Mouse (Mus musculus) adrenal gland, adult 8-10 months (tissue): ENCODE measurements around the gene Unc45b. TPM values are rescaled to one million over a fixed set of nuclear protein-coding genes. Genes with fewer than 3 reads are reported as not detected.

Source experiments
- DNase-seq: peaks from one replicate; pipeline ENCODE4 v3.0.0; 2022
- total RNA-seq, 4 experiments: library from RNA; stranded (reverse); gene quantifications; 2 replicates each; pipeline ENCODE4 v1.2.4; 2022

The Unc45b gene
- total RNA-seq, result 1 to 10 TPM; 6.1 to 9.6 (median 7.4) TPM

DNA sequence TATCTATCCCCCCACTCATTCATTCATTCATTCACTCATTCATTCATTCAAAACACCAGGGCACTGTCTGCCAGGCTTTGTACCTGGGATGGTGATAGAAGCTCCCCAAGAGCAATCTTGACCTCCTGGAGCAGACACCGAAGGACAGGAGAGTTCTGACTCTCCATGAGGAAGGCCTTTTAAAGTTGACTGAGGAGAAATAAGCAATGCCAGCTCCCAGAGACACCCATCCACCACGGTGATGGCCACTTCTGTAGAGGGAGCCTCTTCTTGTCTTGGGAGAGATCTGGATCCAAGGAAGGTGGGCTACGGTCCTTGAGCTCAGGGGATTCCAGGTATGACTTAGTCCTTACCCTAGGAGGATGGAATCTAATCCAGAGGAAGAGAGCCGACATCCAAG is at the start of gene Unc45b:
TSS of gene Unc45b (plus strand) at position 301 of the 400 bp plus-strand sequence.
- DNase-seq, result no peak

GRCm38 (mm10) chr11:82860759-82861158 is 49.6 kb upstream of the Unc45b start:
- no peak for DNase-seq

DNA sequence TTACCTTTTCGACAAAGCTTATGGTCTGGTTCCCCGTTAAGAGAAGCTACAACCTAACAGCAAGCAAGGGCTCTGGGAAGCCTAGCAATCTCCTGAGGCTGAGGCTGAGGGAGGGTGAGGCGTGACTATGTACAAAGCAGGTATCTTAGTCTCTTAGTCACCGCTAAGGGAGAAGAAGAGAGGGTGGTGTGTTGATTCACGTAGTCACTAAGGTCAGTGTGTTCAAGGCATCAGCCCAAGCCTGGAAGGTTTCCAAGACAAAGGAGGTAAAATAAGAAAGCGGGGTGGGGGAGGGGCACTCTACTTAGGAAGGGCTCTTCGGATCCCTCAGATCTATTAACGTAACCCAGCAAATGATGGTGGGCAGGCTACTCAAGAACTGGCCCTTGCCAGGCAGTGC is 48.8 kb upstream of the Unc45b start:
- no peak for DNase-seq

DNA sequence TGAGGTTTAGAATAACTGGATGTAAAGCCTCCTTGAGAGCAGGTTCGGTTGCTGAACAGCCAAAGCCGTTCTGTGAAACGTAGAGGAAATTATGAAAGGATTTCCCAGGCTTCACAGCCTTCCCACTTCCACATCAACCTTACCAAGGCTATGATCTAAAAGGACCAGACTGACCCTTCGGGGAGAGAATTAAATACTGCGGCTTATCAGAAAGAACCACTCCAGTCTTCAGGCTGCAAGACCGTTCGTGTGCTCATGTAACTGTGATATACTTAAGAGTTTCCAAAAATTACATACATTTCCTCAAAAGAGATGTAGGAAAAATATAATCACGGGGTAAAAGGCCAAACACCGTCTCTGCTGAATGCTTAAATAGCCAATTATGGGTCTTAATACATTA is 47.7 kb upstream of the Unc45b start:
- DNase-seq, result no peak

DNA sequence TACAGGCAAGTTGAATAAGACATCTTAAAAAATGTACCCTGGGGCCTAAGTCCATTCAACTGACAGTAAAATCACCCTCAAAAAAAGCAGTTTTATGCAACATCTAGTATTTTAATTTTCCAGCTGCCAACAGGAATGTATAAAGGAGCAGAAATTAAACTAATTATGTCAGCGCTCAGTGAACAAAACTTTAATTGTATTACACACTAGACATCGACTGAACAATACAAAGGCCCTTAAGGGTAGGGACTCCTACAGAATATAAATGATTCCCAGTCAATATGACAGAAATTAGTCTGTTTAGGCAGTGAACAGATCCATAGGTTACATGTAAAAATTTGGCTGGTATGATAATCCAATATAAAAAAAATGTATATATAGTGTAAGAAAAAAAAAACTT is 47.3 kb upstream of the Unc45b start:
- no peak for DNase-seq

DNA sequence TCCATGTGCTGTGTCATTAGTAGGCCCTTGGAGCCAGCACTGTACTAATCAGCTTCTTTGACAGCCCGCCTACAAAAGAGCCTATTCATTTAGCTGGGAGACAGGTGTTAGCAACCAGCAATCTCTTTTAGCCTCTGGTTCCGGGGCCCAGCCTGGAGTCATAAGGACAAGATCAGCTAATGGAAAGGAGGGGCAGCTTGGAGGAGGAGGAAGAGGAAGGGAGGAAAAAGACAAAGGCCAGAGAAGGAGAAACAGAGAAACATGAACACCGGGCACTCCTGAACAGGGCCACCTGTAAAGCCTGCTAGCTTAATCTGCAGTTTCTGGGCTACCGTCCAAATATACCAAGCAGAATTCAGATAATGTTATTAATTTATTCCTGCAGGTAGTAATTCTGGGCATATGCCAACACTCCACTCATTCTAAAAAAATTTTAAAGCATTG is 46.8 kb upstream of the Unc45b start:
- no peak for DNase-seq

DNA sequence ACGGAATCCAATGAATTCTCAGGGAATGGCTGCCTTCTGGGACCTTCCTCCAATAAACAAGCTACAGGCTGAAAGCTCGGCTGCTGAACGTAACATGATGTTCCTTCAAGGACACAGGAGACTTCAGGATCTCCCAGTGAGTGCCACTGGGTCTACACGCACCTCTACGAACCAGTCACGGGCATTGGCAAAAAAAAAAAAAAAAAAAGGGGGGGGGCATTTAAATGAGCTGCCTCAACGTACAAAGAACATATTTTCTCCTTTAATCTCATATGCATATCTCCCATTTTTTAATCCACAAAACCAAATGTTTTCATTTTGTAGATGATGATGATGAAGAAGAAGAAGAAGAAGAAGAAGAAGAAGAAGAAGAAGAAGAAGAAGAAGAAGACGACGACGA is 44.4 kb upstream of the Unc45b start:
- DNase-seq, result no peak

GRCm38 (mm10) chr11:82866850-82867564 is 43.3 kb upstream of the Unc45b start:
- no peak for DNase-seq

DNA sequence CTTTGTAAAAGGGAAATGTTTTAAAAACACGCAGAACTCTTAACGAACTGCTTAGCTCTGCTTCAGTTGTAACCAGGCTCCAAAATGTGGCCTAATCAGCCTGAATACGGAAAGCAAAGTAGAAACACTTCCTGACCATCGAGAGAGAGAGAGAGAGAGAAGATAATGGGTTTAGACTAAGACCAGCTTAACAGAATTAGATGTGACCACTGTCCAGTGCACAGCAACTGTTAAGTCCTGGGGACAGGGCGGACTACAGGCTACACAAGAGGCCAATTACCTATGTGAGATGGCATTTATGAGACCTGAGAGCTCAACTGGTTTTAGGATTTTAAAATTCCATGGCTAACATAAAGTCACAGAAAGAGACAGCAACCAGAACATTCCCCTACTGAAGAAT is 42.4 kb upstream of the Unc45b start:
- DNase-seq, result no peak

- DNase-seq, result no peak
These were observed 40.7 kb upstream of the Unc45b start for GRCm38 (mm10) chr11:82869506-82870172.

- DNase-seq, result peak; percentile 39
These were observed 39.9 kb upstream of the Unc45b start for GRCm38 (mm10) chr11:82870173-82871030.

DNA sequence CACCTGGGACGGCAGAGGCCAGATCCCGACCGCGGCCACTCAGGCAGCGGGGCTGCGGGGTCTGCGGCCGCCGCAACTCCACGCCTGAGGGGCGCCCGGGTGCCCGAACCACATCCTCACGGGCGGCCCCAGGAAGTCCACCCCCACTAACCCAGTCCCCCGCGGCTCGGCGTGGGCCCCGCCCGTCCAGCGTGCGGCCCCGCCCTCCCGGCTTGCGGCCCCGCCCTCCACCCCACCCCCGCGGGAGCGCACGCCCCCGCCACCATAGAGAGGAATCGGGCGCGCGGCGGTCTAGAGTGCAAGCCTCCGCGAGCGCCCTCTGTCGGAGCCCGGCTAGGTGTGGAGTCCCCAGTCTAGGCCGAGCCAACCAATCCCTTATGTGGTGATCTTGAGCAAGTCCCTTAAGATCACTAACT is 39.3 kb upstream of the Unc45b start, which contains the start of gene Rffl:
TSS of gene Rffl (minus strand) at position 180 of the 416 bp plus-strand sequence.
- DNase-seq, result peak; percentile 82

GRCm38 (mm10) chr11:82874924-82875323 is 35.4 kb upstream of the Unc45b start:
- no peak for DNase-seq

DNA sequence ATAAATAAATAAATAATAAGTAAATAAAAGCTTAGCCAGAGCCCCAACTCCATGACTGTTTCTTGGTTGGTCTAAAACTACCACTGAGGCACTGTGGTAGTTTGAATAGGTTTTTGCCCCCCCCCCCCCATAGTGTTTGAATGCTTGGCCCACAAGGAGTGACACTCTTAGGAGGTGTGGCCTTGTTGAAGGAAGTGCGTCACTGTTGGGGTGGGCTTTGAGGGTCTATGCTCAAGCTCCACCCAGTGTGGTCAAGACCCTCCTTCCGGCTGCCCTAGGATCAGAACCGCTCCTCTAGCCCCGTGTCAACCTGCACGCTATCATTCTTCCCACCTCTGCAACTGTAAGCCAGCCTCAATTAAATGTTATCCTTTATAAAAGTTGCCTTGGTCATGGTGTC is 34.7 kb upstream of the Unc45b start:
- no peak for DNase-seq

GRCm38 (mm10) chr11:82877726-82878344 is 32.5 kb upstream of the Unc45b start:
- DNase-seq, result no peak

GRCm38 (mm10) chr11:82883180-82883579 is 27.2 kb upstream of the Unc45b start:
- no peak for DNase-seq

DNA sequence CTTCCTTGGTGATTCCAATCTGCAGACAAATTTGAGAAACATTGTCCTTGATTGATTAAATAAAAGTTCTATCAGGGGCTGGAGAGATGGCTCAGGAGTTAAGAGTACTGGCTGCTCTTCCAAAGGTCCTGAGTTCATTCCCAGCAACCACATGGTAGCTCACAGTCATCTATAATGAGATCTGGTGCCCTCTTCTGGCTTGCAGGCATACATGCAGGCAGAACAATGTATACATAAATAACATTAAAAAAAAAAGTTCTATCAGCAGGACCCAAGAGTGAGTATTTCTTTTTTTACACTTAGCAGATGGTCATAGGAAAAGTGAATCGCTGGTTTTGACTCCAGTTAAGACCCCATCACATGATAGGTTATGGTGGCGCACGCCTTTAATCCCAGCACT is 23.8 kb upstream of the Unc45b start:
- DNase-seq, result no peak

DNA sequence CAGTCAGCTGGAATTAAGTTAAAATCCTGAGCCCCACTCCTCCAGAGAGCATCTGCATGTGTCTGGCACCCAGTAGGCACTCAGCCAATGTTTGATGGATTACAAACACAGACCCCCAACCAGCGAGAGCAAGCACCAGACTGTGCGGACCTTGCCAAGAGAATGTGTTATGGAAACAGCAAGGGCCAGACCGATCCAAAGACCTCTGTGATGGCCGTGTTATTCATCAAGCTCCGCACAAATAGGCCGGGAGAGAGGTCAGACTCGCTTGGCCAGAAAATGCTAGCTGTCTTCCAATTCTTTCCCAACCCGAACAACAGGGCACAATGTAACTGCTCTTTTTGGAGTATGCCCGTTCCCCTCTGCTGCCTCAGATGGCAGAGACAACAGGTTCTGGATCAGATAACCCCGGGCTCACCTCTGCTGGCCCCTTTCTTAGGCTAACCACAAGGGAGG is 21.8 kb upstream of the Unc45b start:
- DNase-seq, result no peak

DNA sequence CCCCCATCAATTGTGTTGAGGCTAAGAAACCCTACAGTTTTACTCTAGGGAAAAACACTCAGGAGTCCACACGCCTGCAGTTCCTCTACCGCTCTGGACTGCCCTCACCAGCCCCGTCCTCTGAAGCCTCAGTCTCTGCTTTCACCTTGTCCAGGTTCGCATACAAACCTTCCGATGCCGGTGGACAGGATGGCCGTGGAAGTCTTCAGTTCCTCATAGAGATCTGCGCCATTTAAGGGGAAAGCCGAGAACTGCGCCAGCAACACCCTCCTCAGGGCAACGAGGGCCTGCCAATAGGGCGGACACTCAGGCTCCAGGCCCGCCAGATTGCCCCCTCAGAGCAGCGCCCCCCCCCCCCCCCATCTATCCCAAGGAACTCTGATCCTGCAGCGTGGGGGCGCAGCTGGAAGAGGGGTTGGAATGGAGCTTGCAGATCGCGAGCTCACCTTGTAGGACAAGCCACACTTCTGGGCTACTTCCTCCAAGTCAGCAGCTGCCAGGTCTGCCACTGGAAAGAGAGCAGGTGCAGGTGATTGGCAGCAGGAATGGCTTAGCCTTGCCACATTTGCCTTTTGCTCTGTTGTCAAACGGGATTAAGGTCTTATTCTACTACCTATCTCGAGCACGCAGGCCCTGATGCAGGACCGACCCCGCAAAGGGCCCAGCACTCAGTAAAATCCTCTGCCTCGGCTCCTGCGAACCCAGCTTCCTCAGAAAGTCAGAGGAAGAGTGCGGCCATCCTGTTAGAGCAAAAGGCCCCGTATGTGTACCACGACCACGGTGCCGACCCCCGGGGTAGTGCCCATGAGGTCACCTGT is 20.6 kb upstream of the Unc45b start:
- no peak for DNase-seq

DNA sequence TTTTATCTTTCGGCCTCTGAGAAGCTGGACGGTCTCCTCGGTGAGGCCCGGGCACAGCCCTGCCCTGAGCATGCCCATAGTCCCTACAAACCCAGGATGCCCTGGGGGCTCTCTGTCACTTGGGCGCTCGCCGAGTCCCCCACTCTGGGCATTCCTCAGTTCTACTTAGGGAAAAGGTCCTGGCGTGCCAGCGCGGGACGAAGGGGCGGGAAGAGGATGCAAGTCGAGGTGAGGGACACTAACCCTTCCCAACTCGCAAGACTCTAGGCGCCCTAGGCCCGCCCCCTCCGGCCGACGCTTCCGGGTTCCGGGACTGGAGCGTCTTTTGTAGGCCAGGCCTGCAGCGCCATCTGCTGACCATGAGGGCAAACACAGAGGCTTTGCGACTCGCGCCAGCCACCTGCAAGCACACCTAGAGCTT is 20.0 kb upstream of the Unc45b start, which contains the start of gene Rad51d:
TSS of gene Rad51d (minus strand) at position 273 of the 421 bp plus-strand sequence.
- peak; percentile 91 for DNase-seq

DNA sequence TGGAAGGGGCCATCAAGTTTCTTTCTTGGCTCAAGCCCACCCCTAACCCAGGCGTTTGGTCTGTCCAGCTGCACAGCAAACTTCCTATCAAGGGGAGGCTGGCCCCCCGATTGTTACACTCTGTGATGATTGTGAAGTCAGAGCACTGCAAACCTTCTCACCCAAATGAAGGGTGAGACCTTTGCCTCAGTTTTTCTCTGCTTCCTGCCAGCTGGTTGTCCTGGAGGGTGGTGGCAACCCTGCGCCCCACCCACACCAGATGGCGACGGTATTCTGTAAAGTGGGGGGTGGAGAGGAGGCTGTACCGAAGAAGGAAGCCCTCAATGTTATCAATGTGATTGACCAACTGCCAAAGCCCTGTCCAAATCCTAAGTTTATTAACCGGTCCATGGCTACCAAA is 18.4 kb upstream of the Unc45b start, which contains the start of gene Fndc8:
TSS of gene Fndc8 (plus strand) at position 189 of the 400 bp plus-strand sequence.
- no peak for DNase-seq
